Mouse (Mus musculus) G1E (cell line): ENCODE data around the gene Rffl. TPM values are rescaled to one million over a fixed set of nuclear protein-coding genes. Genes with fewer than 3 reads are reported as not detected.

Experiments used
- ATAC-seq: 2 replicates; pipeline ENCODE4 v1.8.0; 2016; ENCODE audit warnings: mild to moderate bottlenecking; ENCODE audit not compliant: insufficient number of reproducible peaks, poor library complexity, low FRiP score, severe bottlenecking; ENCODE audit errors: extremely low read depth
- DNase-seq: peaks from one replicate; pipeline ENCODE4 v3.0.0; 2012; ENCODE audit warnings: low spot score
- H3K27me3 ChIP-seq: 2 replicates; pipeline ENCODE4 v1.6.1; 2012; ENCODE audit warnings: mild to moderate bottlenecking, low read length, inconsistent platforms; ENCODE audit not compliant: insufficient read depth
- H3K36me3 ChIP-seq: replicated peaks from 2 replicates; pipeline ENCODE3; 2012; ENCODE audit warnings: mild to moderate bottlenecking, inconsistent platforms
- H3K4me1 ChIP-seq: 2 replicates; pipeline ENCODE4 v1.6.1; 2012; ENCODE audit warnings: low read depth, low read length, inconsistent platforms, mixed read lengths; ENCODE audit not compliant: insufficient read depth
- H3K4me3 ChIP-seq: 2 replicates; pipeline ENCODE4 v1.5.1; 2012; ENCODE audit warnings: low read depth, mild to moderate bottlenecking, inconsistent platforms, low read length, moderate library complexity, mixed read lengths
- H3K9me3 ChIP-seq: replicated peaks from 2 replicates; pipeline ENCODE4 v1.6.1; 2012; ENCODE audit warnings: inconsistent platforms
- CTCF ChIP-seq: IDR thresholded peaks from 2 replicates; pipeline ENCODE4 v1.5.1; 2012; ENCODE audit warnings: low read depth, low read length, inconsistent platforms, mixed read lengths
- GATA1 ChIP-seq: IDR thresholded peaks from 2 replicates; pipeline ENCODE4 v1.6.1; 2012; ENCODE audit warnings: borderline replicate concordance, low read length, inconsistent platforms, mixed read lengths
- GATA2 ChIP-seq: IDR thresholded peaks from 2 replicates; pipeline ENCODE4 v1.6.1; 2012; ENCODE audit warnings: low read depth, low read length, inconsistent platforms, borderline replicate concordance
- POLR2AphosphoS5 ChIP-seq: IDR thresholded peaks from 2 replicates; pipeline ENCODE4 v1.6.1; 2012; ENCODE audit warnings: low read depth, low read length, inconsistent platforms; ENCODE audit not compliant: insufficient replicate concordance
- TAL1 ChIP-seq: conservative IDR thresholded peaks from 2 replicates; pipeline ENCODE4 v1.6.1; 2012; ENCODE audit warnings: low read depth, low read length, inconsistent platforms, mixed read lengths
- polyA plus RNA-seq: library from polyadenylated mRNA; stranded (reverse); fragments of >175 nt; gene quantifications from 2 replicates; pipeline ENCODE4 v1.2.3, GENCODE M21; 2012
- total RNA-seq, 2 experiments: library from RNA; stranded (forward) in 1 of 2; stranded (reverse) in 1 of 2; fragments of 200-1000 nt in 1 of 2; fragments of >200 nt in 1 of 2; fragmentation: Nextera tagmentation in 1 of 2; gene quantifications; 2 replicates each; pipeline ENCODE4 v1.2.3; 2014 to 2017

Rffl gene
- total and polyA plus RNA-seq, 3 experiments = 27.9 to 71.1 (median 46.6) TPM

DNA sequence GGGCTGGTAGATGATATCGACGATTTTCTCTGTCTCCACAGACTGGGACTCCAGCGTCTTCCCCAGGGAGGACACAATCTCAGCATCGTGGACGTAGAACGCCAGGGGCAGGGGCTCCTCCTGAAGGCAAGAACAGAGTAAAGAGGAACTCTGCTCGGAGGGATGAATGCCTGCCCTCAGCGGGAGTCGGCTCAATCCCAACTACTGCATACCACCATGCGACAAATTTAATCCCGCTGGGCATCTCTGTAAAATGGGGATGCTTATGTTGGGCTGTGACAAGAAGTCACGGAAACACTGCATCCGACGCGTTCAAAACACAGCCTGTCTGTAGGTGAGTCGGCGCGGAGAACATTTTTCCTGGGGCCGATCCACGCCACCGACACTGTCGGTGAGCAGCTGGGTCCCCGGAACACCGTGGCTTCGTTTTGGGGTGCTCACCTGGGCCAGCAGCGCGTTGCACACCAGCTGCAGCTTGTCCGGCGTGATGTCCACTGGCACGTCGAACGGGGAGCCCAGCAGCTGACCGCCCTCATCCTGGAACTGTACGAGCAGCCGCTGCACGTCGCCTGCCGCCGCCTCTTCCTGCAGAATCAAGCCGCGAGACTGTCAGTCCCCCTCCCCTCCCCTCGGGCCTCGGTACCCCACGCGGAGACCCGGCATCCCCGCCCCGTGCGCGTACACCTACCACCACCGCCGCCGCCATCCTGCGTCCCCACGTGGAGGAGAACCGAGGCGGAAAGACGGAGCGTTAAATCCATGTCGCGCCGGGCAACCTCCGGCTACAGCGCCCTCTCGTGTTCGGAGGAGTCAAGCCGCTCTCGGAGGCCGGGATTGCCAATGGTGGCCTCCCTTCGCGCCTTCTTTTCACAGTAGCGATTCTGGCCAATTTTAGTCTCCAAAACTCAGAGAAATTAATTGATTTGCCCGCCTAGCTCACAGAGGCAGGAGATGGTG lies 36.9 kb upstream of the Rffl start, which contains the start of gene Nle1:
Gene Nle1, minus strand, starts transcription at position 761 of the 957 bp plus-strand sequence.
- Histone ChIP-seq H3K27me3 (peaks cover 21% of the 10 kb centered on the region), H3K36me3 (peaks cover 42% of the 10 kb centered on the region), H3K9me3 (no peaks in the 10 kb centered on the region), H3K4me3 (peak within 1 kb of the TSS; percentile 91), H3K4me1 (peaks cover 39% of the 10 kb centered on the region)
- ATAC-seq = peak; percentile 58
- TF ChIP-seq CTCF = peak; percentile 53; the same call in 1 of the 2 replicates
- TF ChIP-seq POLR2AphosphoS5 = no peak
- DNase-seq = peak; percentile 79

DNA sequence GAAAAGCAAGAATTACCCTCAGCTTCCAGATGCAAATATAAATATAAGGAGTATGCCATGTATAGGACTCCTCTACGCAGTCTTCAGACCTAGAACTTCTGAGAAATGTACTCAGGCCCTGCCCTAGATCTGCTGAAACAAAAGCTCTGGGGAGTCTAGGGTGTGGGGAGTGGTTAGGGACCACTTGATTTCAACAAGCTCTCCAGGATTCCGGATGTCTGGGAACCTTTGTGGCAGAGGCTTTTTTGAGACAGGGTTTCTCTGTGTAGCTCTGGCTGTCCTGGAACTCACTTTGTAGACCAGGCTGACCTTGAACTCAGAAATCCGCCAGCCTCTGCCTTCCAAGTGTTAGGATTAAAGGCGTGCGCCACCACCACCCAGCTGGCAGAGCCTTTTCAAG lies 34.8 kb upstream of the Rffl start:
- H3K4me1 ChIP-seq = peaks cover 51% of the 10 kb centered on the region
- DNase-seq (no peak), ATAC-seq (no peak)
- no peaks in the 10 kb centered on the region for H3K9me3 ChIP-seq
- peak overlapping the region; percentile 58; the same call in 1 of the 2 replicates for H3K4me3 ChIP-seq
- H3K27me3 ChIP-seq = peaks cover 8% of the 10 kb centered on the region
- peaks cover 62% of the 10 kb centered on the region for H3K36me3 ChIP-seq
- TF ChIP-seq CTCF (no peak), TAL1 (no peak), GATA1 (no peak), GATA2 (no peak), POLR2AphosphoS5 (no peak)

DNA sequence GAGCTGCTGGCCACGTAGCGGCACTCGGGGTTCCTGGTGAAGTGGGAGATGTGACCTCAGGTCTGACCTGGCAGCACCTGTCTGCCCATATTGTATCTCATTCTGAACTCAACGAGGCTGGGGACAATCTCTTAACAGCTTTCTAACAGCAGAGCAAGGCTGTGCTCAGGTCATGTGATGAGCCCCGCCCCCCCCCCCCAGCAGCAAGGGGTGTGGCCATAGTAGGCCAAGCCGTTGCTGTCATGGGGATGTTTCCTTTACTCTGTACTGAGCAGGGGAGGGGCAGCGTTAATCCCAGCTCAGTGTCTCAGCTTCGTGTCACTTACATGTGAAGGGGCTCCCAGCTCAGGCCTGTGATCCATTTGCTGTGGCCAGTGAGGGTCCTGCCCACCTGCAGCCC lies 33.9 kb upstream of the Rffl start:
- Histone ChIP-seq H3K27me3 (peaks cover 2% of the 10 kb centered on the region; the same call in 1 of the 2 replicates), H3K9me3 (no peaks in the 10 kb centered on the region), H3K4me1 (peaks cover 49% of the 10 kb centered on the region), H3K4me3 (no peak overlapping the region; the same call in 1 of the 2 replicates), H3K36me3 (peaks cover 71% of the 10 kb centered on the region)
- DNase-seq (no peak), ATAC-seq (no peak)
- TF ChIP-seq GATA2 (no peak), GATA1 (no peak), POLR2AphosphoS5 (no peak), CTCF (no peak), TAL1 (no peak)

DNA sequence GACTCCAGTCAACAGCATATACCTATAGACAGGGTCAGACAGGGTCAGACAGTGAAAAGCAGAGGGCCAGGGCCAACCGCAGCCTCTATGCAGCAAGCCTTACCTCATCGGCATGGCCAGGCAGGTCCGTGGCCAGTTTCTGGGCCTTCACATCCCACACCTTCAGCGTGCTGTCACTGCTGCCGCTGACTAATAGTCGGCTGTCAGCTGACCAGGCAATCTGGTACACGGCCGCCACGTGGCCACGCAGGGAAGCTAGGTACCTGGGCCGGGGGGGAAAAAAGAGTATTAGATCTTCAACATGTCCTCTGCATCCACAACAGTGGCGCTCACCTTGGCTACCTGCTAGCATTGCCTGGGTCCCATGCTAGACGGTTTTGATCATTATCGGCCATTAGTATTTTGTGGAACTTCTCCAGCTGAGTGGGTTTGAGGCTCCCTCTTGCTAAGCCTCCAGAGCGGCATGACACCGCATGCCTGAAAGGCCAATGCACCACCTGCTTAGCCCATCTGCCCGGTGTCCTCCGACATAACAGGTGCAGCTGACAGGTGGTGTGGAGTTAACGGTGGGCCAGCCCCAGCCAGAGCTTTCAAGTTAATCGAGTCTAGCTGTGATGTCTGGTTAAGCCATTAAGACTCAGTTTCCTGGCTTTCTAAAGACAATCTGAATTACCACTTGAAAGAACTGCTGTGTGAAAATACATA lies 30.7 kb upstream of the Rffl start:
- DNase-seq (no peak), ATAC-seq (no peak)
- Histone ChIP-seq H3K36me3 (peaks cover 91% of the 10 kb centered on the region), H3K4me3 (no peak overlapping the region), H3K27me3 (no peaks in the 10 kb centered on the region), H3K9me3 (no peaks in the 10 kb centered on the region), H3K4me1 (peaks cover 40% of the 10 kb centered on the region)
- TF ChIP-seq CTCF (no peak), TAL1 (no peak), GATA2 (no peak), POLR2AphosphoS5 (no peak), GATA1 (no peak)

DNA sequence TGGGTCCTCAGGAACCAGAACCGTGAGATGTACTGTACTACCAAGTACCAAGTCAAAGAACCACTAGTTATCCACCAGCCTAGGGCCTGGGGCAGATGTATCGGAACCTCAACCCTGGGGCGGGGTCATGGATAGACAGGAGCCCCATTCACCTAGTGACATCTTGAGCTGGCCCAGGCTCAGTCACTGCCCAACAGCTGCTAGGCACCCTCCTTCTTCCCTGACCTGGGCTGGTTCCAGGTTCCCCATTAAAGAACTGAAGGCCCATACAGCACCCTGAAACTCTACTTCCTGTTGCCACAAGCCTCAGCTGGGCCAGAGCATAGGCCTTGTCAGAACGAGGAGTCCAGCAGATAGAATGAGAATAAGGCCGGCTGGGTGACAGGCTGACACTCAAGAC lies 28.7 kb upstream of the Rffl start:
- Histone ChIP-seq H3K27me3 (no peaks in the 10 kb centered on the region), H3K9me3 (0 out of 2 replicates have a peak, but pooled peaks cover 3% of the 10 kb centered on the region), H3K4me3 (no peak overlapping the region), H3K4me1 (peaks cover 21% of the 10 kb centered on the region), H3K36me3 (peaks cover 71% of the 10 kb centered on the region)
- ATAC-seq (no peak), DNase-seq (no peak)
- no peak for TF ChIP-seq GATA2
- TF ChIP-seq GATA1 = no peak
- TF ChIP-seq POLR2AphosphoS5 = no peak
- no peak for TF ChIP-seq TAL1
- no peak for TF ChIP-seq CTCF

DNA sequence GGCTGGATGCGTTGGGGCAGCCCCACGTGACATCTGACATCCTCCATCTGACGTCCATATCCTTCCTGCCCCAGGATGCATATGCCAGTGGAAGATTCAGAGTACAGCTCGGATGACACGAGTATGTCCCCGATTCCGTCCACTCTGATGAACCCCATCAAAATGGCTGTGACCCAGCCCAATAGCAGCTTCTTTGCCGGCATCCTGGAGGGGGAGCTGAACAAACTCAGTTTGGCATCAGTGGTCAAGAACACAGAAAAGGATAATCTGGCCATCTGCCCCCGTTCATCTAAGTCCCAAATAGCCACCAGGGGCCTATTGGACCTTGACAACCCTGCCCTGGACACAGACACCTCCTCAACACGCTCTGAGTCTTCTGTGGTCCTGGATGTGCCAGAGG lies 26.5 kb upstream of the Rffl start:
- TF ChIP-seq GATA2 = no peak
- no peak for DNase-seq
- Histone ChIP-seq H3K27me3 (no peaks in the 10 kb centered on the region; the same call in 1 of the 2 replicates), H3K4me3 (no peak overlapping the region), H3K36me3 (peaks cover 48% of the 10 kb centered on the region), H3K4me1 (peaks cover 7% of the 10 kb centered on the region; the same call in 1 of the 2 replicates), H3K9me3 (0 out of 2 replicates have a peak, but pooled peaks cover 3% of the 10 kb centered on the region)
- ATAC-seq = no peak
